ENCODE assay signal across 16 mouse cellular contexts in the genomic region with DNA sequence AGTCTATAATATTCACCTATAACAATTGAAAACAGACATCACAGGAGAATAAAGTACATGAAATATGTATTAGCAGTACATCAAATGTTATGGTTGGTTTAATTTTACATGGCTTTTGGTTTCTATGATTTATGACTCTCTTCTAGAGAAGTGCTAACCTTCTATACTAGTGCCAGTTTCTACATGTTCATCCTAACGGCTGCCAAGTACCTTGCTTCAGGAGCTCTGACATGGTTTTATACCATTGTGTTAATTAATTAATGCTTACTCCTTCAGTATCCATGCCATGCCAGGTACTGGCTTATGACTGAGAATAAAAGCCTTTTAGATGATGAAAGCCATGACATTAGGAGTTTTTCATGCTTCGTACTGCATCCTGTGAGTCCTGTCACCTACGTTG.
"Had no signal": no experiment of that assay in that cellular context is flagged by ENCODE, and none has a peak within 500 bp of the region (broad histone marks: within the 10 kb centered on the region; RNA-seq: fewer than 3 reads in every experiment).

No protein-coding gene starts in this region.

- H3K27ac ChIP-seq: neural tube, embryonic 12.5 days; neural tube, embryonic 13.5 days; neural tube, embryonic 15.5 days; stomach, embryonic 15.5 days; stomach, postnatal 0 days had no signal

- H3K9ac ChIP-seq: neural tube, embryonic 12.5 days; neural tube, embryonic 13.5 days; neural tube, embryonic 15.5 days; stomach, embryonic 15.5 days had no signal

- H3K4me3 ChIP-seq: neural tube, embryonic 12.5 days; neural tube, embryonic 13.5 days; neural tube, embryonic 15.5 days; stomach, embryonic 15.5 days had no signal

- H3K9me3 ChIP-seq: neural tube, embryonic 12.5 days; neural tube, embryonic 13.5 days; neural tube, embryonic 15.5 days; stomach, embryonic 15.5 days had no signal

- DNase-seq: right cerebral cortex, adult 18-20 months; right cerebral cortex, postnatal 14 days; right cerebral cortex, postnatal 25 days; right cerebral cortex, postnatal 4 days; spleen, adult 18-20 months; thymus, adult 18-20 months; thymus, adult 2 months; thymus, postnatal 14 days; thymus, postnatal 25 days; thymus, postnatal 36 days; thymus, postnatal 4 days had no signal

- H3K27me3 ChIP-seq: neural tube, embryonic 12.5 days; neural tube, embryonic 13.5 days; neural tube, embryonic 15.5 days; stomach, embryonic 15.5 days had no signal

- H3K36me3 ChIP-seq: neural tube, embryonic 12.5 days; neural tube, embryonic 13.5 days; neural tube, embryonic 15.5 days; stomach, embryonic 15.5 days had no signal

- H3K4me2 ChIP-seq: neural tube, embryonic 12.5 days; neural tube, embryonic 13.5 days; neural tube, embryonic 15.5 days; stomach, embryonic 15.5 days had no signal

- H3K4me1 ChIP-seq: neural tube, embryonic 12.5 days; neural tube, embryonic 13.5 days; neural tube, embryonic 15.5 days; stomach, embryonic 15.5 days had no signal
